Mouse (Mus musculus) heart, adult 8-10 months (tissue): Measurements from ENCODE around the gene Pramel6. TPM values are rescaled to one million over a fixed set of nuclear protein-coding genes. Genes with fewer than 3 reads are reported as not detected.
"Not testable (repeated sequence)": the region's sequence is repeated elsewhere in the genome, so short reads cannot be mapped to it uniquely, and the experiment has no call there.

ENCODE experiments used
- DNase-seq: peaks from one replicate; pipeline ENCODE4 v3.0.0; 2022; ENCODE audit warnings: low spot score
- total RNA-seq, 4 experiments: library from RNA; stranded (reverse); gene quantifications; 2 replicates each; pipeline ENCODE4 v1.2.4; 2022

The Pramel6 gene
- total RNA-seq, result not detected

DNA sequence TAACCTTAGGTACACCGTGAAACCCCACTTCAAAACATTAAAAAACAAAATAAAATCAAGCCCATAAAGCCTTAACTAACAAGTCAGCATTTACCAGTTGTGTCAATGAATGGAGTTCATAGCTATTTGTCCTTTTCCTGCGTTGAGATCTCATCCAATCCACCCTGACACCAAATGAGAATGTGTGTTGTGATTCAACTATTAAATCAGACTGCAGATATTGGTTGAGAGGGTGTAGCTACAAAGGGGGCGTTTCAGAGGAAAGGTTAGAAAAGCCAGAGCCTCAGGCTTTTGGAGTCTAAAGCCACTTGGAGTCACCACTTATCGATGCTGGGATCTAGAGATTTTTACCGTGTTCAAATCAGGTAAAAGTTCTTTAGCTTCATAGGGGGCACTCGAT, at the start of gene Pramel6:
TSS of gene Pramel6 (plus strand) at position 301 of the 400 bp plus-strand sequence.
- DNase-seq, result no peak

DNA sequence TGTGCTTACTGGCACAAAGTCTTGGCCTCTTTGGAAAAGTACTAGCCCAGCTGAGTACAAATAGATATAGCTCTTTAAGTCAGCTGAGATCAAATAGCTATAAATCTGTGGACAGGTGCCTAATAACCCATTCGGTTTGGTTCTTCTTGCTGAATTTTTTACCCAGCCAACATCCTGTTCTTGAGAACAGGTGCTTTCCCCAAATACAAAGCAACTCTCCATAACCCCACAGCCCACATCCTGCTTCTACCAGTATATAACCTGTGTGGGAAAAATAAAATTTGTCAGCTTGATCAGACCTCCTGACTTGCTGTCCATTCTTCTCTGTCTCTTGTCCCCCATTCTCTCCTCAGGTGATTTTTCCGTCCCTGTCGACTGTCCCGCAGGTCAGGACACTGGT, 44.6 kb upstream of the Pramel6 start:
- no peak for DNase-seq

DNA sequence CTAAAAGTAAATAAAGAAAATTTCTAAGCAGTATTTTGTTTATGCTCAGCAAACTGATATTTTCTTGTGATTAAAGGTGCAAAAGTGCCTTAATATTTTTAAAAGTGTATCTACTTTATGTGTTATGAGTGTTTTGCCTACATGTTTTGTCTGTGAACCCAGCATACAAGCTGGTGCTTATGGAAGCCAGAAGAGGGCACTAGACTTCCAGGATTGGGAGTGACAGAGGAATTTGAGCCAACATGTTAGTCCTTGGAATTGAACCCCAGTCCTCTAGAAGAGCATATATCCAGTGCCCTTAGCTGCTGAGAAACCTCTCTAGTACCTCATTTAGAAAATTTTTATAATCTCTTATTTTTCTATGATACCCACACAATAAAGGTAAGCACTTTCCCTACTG, 26.2 kb upstream of the Pramel6 start:
- DNase-seq, result no peak

DNA sequence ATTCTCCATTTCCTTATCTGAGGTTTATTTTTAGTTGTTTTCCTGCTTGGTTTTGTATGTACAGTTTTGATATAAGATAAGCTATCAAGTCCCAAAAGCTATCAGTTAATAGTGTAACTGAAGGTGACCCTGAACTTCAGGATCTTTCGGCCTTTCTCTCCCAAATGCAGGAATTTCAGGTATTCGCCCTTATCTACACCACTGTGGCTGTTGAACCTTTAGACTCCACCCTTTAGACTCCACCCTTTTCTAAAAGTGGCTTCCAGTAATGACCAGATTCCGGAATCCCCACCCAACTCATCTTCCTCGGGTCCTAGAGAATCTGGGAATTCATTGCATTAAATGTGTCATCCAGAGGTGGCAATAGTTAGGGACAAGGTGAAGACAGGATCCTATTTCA, 25.2 kb upstream of the Pramel6 start:
- DNase-seq, result no peak

DNA sequence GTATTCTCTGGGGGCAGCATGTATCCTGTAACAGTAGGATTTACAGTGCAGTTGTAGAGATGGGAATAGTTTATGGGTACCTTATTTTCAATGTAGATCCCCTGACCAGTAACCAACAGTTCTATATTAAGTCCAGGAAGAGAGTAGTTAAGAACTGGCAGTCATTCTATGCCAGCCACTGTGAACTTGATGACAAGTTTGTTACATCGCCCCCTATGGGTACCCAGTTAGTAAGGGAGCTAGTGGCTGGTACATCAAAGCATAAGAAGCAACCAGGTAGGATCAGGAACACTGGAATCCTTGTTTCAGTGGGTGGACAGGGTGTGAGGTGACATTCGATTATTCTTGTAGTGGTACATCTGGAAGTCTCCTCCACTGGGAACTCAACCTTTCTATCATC, 24.1 kb upstream of the Pramel6 start:
- DNase-seq, result no peak

DNA sequence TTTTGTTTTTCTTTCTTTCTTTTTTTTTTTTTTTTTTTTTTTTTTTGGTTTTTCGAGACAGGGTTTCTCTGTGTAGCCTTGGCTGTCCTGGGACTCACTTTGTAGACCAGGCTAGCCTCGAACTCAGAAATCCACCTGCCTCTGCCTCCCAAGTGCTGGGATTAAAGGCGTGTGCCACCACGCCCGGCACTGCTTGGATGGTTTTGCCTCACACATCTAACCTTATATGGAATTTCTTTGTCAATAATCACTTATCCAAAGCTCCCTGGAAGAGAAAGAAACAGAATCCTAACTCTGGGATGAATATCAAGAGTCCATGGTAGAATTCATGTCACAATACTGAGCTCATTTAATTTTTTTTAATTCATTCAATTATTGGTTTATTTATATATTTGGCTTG, 9.4 kb upstream of the Pramel6 start, which contains the start of gene Pramel7:
TSS of gene Pramel7 (minus strand) at position 101 of the 400 bp plus-strand sequence.
- DNase-seq, result not testable (repeated sequence)

DNA sequence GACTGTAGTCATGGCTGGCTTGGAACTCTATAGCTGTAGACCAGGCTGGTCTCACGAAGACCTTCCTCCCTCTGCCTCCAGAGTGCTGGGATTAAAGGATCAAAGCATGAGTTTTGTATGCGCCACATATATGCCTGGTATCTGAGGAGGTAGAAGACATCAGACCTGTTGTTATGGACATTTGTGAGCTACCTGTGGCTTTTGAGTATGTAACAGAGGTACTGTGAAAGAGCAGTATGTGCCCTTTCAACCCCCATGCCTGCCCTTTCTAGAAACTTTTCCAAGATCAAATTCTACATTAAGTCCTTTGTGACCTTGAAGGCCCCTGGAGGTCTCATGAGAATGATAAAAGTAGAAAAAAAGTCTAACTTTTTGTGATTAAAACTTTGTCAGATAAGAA, 8.7 kb downstream of the Pramel6 start:
- no peak for DNase-seq

DNA sequence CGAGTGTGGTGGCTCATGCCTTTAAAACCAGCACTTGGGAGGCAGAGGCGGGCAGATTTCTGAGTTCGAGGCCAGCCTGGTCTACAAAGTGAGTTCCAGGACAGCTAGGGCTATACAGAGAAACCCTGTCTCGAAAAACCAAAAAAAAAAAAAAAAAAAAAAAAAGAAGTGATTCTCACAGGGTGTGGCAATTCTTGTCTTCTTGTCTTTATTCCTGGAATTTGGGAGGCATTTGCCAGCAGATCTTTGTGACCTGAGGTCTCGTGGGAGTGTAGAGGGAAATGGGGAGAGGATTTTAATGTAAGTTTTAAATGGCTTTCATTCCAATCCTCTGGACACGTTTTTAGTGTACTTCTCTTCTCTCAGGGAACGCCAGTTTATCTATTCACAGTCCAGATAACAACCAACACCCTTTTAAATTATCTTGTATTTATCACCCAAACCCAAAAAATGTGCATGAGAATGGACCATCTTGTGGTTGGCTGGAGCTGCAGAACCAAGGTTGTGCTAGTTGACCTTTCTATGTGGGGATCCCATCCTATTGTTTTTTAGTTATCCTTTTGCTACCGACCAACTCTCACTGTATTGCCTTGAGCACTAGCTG, 9.2 kb downstream of the Pramel6 start:
- DNase-seq, result no peak

DNA sequence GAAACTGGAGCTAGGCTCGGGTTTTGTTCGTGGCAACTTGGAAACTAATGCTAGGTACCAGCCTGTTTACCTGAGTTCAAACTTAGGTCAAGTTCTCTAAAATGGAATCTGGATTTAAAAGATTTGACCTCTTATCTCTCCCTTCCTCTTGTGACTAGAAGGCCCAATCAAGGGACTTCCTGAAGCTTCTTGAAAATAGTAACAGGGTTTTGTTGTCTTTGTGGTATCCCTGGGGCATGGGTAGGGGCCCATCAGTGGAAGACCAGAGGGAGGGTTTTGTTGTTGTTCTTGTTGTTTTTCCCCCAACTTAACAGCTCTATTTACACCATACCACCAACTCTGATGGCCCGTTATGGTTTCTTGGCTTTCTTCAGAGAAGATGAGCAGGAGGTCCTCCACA, 10.2 kb downstream of the Pramel6 start:
- DNase-seq, result no peak

DNA sequence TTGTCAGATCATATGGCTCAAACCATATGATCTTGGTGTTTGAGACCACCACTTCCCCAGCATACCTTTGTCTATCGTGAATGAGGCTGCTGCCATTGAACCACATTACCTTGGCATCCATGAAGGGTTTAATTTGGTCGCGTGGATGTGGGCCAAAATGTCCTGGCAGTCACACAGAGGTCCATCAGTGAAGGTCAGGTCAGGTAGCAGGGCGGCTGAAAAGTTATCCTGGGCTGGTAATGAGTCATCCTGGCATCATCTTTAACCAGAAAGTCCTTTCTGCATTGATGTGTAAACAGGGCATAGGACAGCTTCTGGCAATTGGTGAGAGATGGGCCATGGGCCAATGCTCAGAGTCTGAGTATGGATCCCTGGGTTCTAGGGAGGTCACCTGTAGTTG, 14.3 kb downstream of the Pramel6 start:
- peak; percentile 44 for DNase-seq

DNA sequence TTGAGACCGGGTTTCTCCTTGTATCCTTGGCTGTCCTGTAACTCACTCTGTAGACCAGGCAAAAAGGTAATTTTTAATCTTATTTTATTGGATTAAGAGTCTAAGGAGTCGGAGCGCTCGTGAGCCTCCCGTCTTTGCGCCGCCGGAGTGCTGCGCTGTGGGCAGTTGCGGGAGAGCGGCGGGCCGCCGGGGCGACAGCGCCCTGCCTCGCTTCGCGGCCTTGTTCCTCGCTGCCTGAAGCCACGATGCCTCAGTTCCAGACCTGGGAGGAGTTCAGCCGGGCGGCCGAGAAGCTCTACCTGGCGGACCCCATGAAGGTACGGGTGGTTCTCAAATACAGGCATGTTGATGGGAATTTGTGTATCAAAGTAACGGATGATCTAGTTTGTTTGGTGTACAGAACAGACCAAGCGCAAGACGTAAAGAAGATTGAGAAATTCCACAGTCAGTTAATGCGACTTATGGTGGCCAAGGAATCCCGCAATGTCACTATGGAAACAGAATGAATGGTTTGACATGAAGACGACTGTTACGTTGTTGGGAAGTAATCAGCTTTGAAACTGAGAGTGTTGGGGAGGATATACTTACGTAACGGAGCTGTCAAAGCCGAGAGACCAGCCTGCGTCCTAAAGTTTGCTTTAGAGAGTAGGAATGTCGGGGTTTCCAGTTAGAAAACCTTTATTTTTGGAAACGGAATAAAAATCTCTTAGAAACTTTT, 19.7 kb downstream of the Pramel6 start:
- DNase-seq, result not testable (repeated sequence)

DNA sequence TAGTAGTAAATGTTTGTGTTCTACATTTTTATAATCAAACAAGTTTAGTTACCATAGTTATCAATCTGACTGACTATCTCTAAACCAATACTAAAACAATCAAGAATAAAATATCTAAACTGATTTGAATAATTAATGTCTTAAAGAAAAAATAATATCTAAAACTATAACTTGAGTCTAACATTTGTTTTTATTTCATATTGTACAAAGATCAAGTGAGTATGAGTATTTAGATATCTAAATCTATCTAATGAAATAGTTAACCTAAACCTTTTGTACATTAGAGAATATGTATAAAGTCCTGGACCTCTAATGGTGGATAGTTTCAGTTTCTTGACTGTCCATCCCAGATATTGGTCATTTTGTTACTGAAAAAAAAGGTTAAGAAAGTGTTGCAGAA, 25.1 kb downstream of the Pramel6 start, which contains the start of gene Olfr153:
TSS of gene Olfr153 (plus strand) at position 301 of the 400 bp plus-strand sequence.
- no peak for DNase-seq

DNA sequence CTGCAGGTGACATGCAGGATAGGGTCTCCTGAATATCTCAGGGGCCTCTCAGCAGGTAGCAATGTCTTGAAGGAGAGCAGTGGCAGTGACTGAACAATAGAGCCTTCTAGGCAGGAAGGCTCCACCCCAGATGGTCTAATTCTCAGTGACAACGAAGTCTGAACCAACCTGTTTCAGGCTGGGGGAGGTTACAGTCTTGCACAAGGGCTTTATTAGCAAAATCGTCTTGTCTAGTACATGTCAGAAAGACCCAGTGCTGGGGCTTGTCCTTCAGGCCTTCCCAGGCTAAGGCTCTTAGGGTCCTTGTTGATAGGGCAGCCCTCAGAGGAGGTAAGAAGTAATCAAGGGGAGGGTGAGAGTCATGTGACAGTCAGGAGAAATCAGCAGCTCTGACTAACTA, 28.5 kb downstream of the Pramel6 start:
- DNase-seq, result no peak

DNA sequence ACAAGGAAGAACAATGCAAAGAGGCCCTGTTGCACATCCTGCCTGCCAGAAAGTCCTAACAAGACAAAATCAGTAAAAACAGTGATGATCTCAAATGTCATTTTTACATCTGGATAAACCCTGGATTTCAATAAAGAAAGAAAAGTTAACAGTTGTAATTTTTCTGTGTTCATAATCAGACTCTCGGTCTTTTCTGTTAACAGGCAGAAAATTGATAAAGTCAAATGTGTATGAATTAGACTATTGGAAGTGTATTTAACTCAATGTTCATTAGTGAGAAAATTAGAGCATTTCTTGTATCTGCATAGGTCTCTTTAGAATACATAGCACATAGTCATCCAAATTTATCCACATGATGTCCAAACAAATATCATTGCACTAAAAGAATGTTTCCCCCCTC, 39.1 kb downstream of the Pramel6 start, which contains the start of gene Olfr1128:
TSS of gene Olfr1128 (minus strand) at position 101 of the 400 bp plus-strand sequence.
- no peak for DNase-seq

Other genes starting within 250 kb of the Pramel6 start
- gene Olfr1116, start 239.0 kb upstream of the Pramel6 start, total RNA-seq, result not detected
- gene Olfr1118, start 199.0 kb upstream of the Pramel6 start, total RNA-seq, result not detected
- not detected for gene Olfr1120, start 151.8 kb upstream of the Pramel6 start, total RNA-seq
- gene Olfr1121, start 136.7 kb upstream of the Pramel6 start, total RNA-seq, result not detected
- gene Olfr1122, start 120.7 kb upstream of the Pramel6 start, total RNA-seq, result not detected
- not detected for gene Olfr1123, start 89.9 kb upstream of the Pramel6 start, total RNA-seq
- gene Olfr1124, start 76.3 kb upstream of the Pramel6 start, total RNA-seq, result not detected
- not detected for gene Olfr1126, start 52.6 kb upstream of the Pramel6 start, total RNA-seq
- gene Pramel7, start 9.5 kb upstream of the Pramel6 start, total RNA-seq, result not detected
- gene Olfr153, start 25.2 kb downstream of the Pramel6 start, total RNA-seq, result not detected
- not detected for gene Olfr1128, start 39.0 kb downstream of the Pramel6 start, total RNA-seq
- gene Olfr1129, start 67.3 kb downstream of the Pramel6 start, total RNA-seq, result not detected
- gene Olfr1130, start 99.6 kb downstream of the Pramel6 start, total RNA-seq, result not detected
- not detected for gene Olfr1131, start 120.5 kb downstream of the Pramel6 start, total RNA-seq
- gene Olfr1132, start 131.0 kb downstream of the Pramel6 start, total RNA-seq, result not detected
- gene Olfr1133, start 140.8 kb downstream of the Pramel6 start, total RNA-seq, result not detected
- gene Olfr1134, start 151.9 kb downstream of the Pramel6 start, total RNA-seq, result not detected
- gene Olfr1135, start 167.1 kb downstream of the Pramel6 start, total RNA-seq, result not detected
- gene Olfr1136, start 187.4 kb downstream of the Pramel6 start, total RNA-seq, result not detected
- gene Olfr1137, start 206.6 kb downstream of the Pramel6 start, total RNA-seq, result not detected
- gene Olfr1138, start 233.4 kb downstream of the Pramel6 start, total RNA-seq, result not detected
- gene Olfr1140, start 237.2 kb downstream of the Pramel6 start, total RNA-seq, result not detected
- gene Olfr1141, start 247.4 kb downstream of the Pramel6 start, total RNA-seq, result not detected